Mouse (Mus musculus) forelimb bud, embryonic 11.5 days (tissue): Measurements from ENCODE around the gene Pafah2.

Experiments
- DNase-seq: peaks from one replicate; pipeline ENCODE4 v3.0.0-alpha.2; 2012; ENCODE audit warnings: low read depth, low spot score

Pafah2 gene

GRCm38 (mm10) chr4:134458856-134459255 is 62.7 kb downstream of the Pafah2 start:
- no peak for DNase-seq

GRCm38 (mm10) chr4:134460277-134460676 is 64.2 kb downstream of the Pafah2 start:
- no peak for DNase-seq

GRCm38 (mm10) chr4:134461252-134461651 is 65.1 kb downstream of the Pafah2 start:
- DNase-seq: no peak

DNA sequence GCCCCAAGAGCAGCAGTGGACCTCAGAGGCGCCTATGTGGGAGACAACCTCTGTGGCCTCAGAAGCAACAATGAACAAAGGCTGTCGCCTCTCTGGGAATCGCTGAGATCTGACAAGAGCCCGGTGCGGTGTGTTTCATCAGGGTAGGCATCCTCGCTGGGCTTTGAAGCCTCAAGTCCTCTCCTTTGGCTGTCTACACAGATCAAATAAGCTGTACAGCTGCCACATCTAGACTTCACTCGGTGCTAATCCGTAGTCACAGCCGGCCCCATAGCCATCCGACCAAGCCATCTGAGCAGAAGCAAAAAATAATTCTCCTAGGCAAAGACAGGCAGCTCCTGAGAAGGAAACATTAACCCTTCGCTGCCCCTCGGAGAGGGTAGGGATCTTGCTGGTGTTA is 69.7 kb downstream of the Pafah2 start:
- no peak for DNase-seq

- DNase-seq: no peak
Measured at GRCm38 (mm10) chr4:134466381-134467262, 70.5 kb downstream of the Pafah2 start.

GRCm38 (mm10) chr4:134467435-134468214 is 71.5 kb downstream of the Pafah2 start:
- no peak for DNase-seq

- DNase-seq: peak; percentile 94
Measured at GRCm38 (mm10) chr4:134468215-134468575, 72.1 kb downstream of the Pafah2 start, which contains the start of gene Stmn1. TSS of gene Stmn1 (plus strand) at chr4:134468320.

DNA sequence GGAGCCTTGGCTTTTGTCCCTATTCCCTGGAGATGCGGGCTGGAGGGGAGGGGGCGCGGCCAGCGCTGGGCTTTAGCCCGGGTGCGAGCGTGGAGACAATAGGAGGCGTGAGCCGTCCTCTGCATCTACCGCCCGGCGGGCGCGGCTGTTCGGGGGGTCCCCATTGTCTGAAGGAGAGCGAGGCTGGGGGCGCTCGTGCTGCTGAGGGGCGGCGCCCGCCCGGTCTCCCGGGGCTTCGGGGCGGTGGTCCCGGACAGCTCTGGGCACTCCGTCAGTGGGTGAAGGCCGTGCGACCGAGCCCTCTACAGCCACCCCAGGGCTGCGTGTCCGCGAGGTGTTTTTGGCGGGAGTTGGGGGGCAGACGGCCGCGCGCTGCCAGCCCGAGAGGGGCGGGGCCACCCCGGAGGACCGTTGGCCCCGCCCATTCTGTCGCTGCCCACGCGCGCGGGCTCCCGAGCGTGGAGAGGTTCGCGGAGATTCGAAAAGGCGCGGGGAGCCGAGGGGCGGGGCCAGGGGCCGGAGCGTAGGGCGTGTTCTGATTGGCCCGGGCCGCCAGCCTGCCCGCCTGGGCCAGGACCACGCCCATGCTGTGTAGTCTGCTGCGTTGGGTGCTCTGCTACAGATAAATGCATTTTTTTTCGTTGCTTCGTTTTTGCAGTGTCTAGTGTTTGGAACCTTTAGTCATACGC is 72.6 kb downstream of the Pafah2 start:
- DNase-seq: peak; percentile 88

DNA sequence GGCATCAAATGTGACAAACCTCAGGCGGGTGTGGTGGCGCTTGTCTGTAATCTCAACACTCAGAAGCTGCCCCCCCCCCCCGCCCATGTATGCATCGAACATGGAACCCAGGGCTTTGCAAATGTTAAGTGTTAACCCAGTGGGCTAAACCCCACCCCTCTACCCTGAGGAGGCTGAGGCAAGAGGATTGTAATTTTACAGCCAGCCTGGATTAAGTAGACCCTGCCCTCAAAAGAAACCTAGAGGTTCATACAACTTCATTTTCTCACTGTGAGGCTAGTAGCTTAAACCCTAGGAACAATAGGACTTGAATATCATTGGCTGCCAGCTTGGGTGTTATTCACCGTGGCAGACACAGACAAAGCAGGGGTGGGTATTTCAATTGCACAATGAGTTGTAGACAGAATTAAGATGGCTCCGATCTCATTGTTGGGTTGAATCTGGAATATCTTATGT is 73.2 kb downstream of the Pafah2 start:
- no peak for DNase-seq

GRCm38 (mm10) chr4:134469985-134470384 is 73.9 kb downstream of the Pafah2 start:
- DNase-seq: no peak

GRCm38 (mm10) chr4:134471469-134471868 is 75.3 kb downstream of the Pafah2 start:
- no peak for DNase-seq

GRCm38 (mm10) chr4:134473764-134474163 is 77.6 kb downstream of the Pafah2 start:
- no peak for DNase-seq

GRCm38 (mm10) chr4:134474240-134474639 is 78.1 kb downstream of the Pafah2 start:
- DNase-seq: no peak

- no peak for DNase-seq
Measured at GRCm38 (mm10) chr4:134476899-134477298, 80.8 kb downstream of the Pafah2 start.
